Mouse (Mus musculus) testis, adult 2 months (tissue): Measurements from ENCODE around the gene Cep55.

Experiments used
- CTCF ChIP-seq: fragments of 200-500 bp; IDR thresholded peaks from 2 replicates; pipeline ENCODE4 v1.5.1; 2012; ENCODE audit warnings: low read depth, mild to moderate bottlenecking, inconsistent platforms, low read length, moderate library complexity; ENCODE audit not compliant: control insufficient read depth, insufficient read depth, insufficient replicate concordance
- POLR2A ChIP-seq: fragments of 200-500 bp; IDR thresholded peaks from 2 replicates; pipeline ENCODE4 v1.6.1; 2012; ENCODE audit warnings: low read depth, mild to moderate bottlenecking, inconsistent platforms, low read length, moderate library complexity; ENCODE audit not compliant: control insufficient read depth

DNA sequence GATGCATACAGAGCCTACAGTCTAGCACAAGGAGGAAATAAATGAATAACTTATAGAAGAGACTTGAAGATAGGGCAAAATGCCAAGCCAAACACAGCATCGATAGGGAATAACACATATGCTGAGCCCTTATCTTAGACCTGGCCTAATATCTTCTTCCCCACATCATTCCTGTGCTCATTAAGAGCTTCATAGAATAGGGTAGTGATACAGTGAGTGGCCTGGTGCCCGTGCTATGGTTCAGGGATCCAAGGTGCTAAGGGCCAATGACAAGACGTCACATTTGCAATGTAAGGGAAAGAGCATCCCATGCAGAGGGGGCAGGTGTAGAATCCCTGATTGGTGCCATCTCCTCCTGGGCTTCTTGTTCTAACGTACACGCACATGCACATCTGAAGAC lies 40.4 kb upstream of the Cep55 start:
- TF ChIP-seq CTCF (no peak), POLR2A (no peak)
